Mouse (Mus musculus): ENCODE data around the gene Trip6. TPM values are rescaled to one million over a fixed set of nuclear protein-coding genes. Genes with fewer than 3 reads are reported as not detected.

Gene Trip6
- 46.4 and 47.9 TPM in 2 replicates for polyA plus RNA-seq (2015; fragmentation: Nextera tagmentation; extraction: Ambion mirVana)

DNA sequence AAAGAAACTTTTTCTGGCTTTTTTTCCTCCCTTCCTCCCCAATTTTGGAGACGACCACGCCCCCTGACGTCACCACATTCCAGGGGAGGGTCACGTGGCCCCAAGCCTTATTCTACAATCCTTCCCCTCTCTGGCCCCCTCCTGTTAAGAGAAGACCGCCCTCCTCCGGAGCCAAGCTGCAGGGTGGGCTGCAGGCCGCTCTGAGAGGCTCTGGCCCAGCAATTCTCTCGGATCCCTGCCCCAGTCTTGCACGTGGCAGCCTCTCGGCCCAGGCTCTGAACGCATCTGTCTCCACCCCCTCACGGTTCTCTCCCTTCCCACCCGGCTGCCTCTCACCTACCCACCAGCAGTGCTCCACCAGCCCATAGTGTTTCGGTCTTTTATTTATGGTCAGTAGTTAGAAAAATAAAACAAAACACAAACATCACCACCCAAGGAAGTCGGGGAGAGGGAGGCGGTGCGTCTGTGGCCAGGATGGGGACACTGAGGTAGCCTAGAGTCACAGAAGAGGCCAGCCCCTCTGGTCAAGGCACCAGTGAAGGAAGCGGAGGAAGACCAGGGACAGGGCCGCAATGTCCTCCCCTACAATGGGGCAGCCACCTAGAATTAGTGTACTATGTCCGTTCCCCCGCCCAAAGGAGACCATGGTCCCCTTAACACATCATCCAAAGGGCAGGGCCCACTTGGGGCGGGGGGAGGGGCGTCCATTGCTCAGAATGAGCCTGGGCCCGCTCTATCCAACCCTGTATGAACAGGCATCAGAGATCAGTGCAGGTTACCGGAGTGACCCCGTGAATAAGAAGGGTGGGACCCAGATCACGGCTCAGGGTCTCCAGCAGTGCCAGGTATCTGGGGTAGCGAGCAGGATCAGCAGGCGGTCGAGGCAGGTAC is at the start of gene Trip6:
Gene Trip6, minus strand, starts transcription at position 212 of the 891 bp plus-strand sequence.
- H3K4me3 ChIP-seq (ENCODE audit: low read depth, low read length), result peak within 1 kb of the TSS; percentile 59
- 18% methylated on average over 29 of the region's 30 CpGs for WGBS
- H3K9me3 ChIP-seq (ENCODE audit: control insufficient read depth, low read length), result no peaks in the 10 kb centered on the region
- H3K4me1 ChIP-seq (replicated peaks; ENCODE audit: control insufficient read depth, insufficient read depth), result peaks cover 16% of the 10 kb centered on the region
- no peaks in the 10 kb centered on the region for H3K27me3 ChIP-seq (ENCODE audit: control insufficient read depth, insufficient read depth, low read length)
- TF ChIP-seq CTCF (IDR thresholded peaks at IDR 0.05; ENCODE audit: low read depth), result peak; percentile 62
- TF ChIP-seq EP300 (optimal IDR thresholded peaks at IDR 0.05), result no peak
- DNase-seq (ENCODE audit: low spot score), result peak; percentile 85
- H3K9ac ChIP-seq (ENCODE audit: low read length), result peak within 1 kb of the TSS; percentile 75
- H3K27ac ChIP-seq (replicated peaks), result peak within 1 kb of the TSS; percentile 92
- peak; percentile 87 for ATAC-seq (ENCODE audit: low FRiP score, low TSS enrichment)
- H3K36me3 ChIP-seq (ENCODE audit: control insufficient read depth, insufficient read depth, low read length), result 0 out of 2 replicates have a peak, but pooled peaks cover 8% of the 10 kb centered on the region
- peak within 1 kb of the TSS; percentile 88 for H3K4me2 ChIP-seq (replicated peaks; ENCODE audit: low read depth)

DNA sequence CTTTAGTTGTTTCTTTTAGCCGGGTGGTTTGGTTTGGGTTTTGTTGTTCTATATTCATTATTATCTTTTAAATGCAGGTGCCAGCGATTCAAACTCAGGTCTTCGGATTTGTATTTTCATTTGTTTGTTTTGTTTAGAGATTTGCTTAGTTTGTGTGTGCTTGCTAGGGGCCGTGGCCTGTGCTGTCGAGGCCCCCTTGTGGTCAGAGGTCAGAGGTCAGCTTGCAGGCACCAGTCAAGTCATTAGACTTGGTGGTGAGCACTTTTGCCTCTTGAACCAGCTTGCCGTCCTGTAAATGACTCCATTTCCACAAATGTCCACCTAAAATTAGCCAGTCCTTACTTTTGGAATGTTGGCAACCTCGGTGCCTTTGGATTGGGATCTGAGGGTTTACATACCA is 44.2 kb upstream of the Trip6 start:
- WGBS, result 28% methylated on average over 7 of the region's 7 CpGs
- no peak for ATAC-seq (ENCODE audit: low FRiP score, low TSS enrichment)
- no peak for DNase-seq (ENCODE audit: low spot score)
- Histone ChIP-seq H3K9ac (ENCODE audit: low read length) (no peak overlapping the region), H3K4me3 (ENCODE audit: low read depth, low read length) (no peak overlapping the region), H3K4me2 (replicated peaks; ENCODE audit: low read depth) (no peak overlapping the region), H3K9me3 (ENCODE audit: control insufficient read depth, low read length) (no peaks in the 10 kb centered on the region), H3K4me1 (replicated peaks; ENCODE audit: control insufficient read depth, insufficient read depth) (no peaks in the 10 kb centered on the region), H3K27ac (replicated peaks) (no peak overlapping the region), H3K27me3 (ENCODE audit: control insufficient read depth, insufficient read depth, low read length) (no peaks in the 10 kb centered on the region), H3K36me3 (ENCODE audit: control insufficient read depth, insufficient read depth, low read length) (peaks cover 46% of the 10 kb centered on the region)
- TF ChIP-seq CTCF (IDR thresholded peaks at IDR 0.05; ENCODE audit: low read depth), result 0 out of 2 replicates have a peak, but pooled peaks have one; percentile 24
- no peak for TF ChIP-seq EP300 (optimal IDR thresholded peaks at IDR 0.05)

DNA sequence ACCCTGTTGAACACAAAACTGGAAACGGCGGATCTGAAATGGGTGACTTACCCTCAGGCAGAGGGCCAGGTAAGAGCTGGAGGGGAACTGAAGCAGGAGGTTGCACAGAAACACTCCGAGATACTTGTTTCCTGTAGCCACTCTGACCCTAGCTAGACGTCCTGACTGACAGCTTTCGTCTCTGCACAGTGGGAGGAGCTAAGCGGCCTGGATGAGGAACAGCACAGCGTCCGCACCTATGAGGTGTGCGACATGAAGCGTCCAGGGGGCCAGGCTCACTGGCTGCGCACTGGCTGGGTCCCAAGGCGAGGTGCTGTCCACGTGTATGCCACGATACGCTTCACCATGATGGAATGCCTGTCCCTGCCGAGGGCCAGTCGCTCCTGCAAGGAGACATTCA is 39.9 kb upstream of the Trip6 start:
- no peaks in the 10 kb centered on the region for H3K9me3 ChIP-seq (ENCODE audit: control insufficient read depth, low read length)
- peaks cover 16% of the 10 kb centered on the region for H3K36me3 ChIP-seq (ENCODE audit: control insufficient read depth, insufficient read depth, low read length)
- ATAC-seq (ENCODE audit: low FRiP score, low TSS enrichment) (no peak), DNase-seq (ENCODE audit: low spot score) (no peak)
- 77% methylated on average over 17 of the region's 17 CpGs for whole genome bisulfite sequencing
- no peaks in the 10 kb centered on the region for H3K27me3 ChIP-seq (ENCODE audit: control insufficient read depth, insufficient read depth, low read length)
- no peak overlapping the region for H3K27ac ChIP-seq (replicated peaks)
- TF ChIP-seq EP300 (optimal IDR thresholded peaks at IDR 0.05) (no peak), CTCF (IDR thresholded peaks at IDR 0.05; ENCODE audit: low read depth) (no peak)
- H3K4me3 ChIP-seq (ENCODE audit: low read depth, low read length), result no peak overlapping the region
- H3K4me2 ChIP-seq (replicated peaks; ENCODE audit: low read depth), result no peak overlapping the region
- no peak overlapping the region for H3K9ac ChIP-seq (ENCODE audit: low read length)
- H3K4me1 ChIP-seq (replicated peaks; ENCODE audit: control insufficient read depth, insufficient read depth), result peaks cover 5% of the 10 kb centered on the region; the same call in 1 of the 2 replicates

DNA sequence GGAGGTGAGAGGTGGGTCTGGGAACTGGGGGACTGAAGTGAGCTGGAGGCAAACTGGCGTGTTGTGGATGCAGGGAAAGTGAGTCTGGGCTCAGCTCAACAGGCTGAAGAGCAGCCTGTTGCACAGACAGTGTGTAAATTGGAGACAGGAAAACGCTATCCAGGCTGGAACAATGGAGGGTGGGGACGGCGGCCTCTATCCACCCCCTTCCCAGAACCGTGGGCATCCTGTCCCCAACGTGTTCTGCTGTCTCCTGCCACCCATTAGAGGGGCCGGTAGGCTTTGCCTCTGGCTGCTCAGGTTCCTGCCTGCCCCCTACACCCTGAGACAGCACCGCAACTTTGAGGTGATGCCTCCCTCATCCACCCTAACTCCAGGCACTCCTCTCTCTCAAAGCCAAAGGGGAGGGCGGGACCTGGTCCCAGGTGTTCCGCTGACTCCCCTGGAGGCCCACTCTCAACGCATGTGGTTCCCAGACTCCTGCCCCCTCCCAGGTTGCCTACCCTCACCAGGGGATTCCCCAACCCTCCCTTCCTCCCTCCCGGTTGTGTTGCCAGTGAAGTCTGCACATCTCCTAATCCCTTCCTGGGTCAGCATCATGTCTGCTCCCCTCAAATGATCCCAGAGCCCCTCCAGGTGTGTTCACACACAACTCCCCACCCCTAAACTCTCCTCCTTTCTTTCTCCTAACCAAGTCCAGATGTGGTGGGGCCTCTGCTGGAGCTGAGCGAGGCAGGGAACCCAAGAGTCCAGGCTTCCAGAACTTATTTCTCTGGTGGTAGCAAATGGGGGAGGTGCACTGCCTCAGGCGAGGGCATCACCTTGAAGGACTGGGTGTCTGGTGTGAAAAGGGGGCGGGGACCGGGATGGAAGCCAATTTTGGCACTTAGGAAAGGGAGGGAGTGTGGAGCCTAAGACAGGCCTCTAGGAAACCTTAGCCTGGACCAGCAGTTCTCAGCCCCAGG is 38.1 kb upstream of the Trip6 start:
- no peak for ATAC-seq (ENCODE audit: low FRiP score, low TSS enrichment)
- Histone ChIP-seq H3K27ac (replicated peaks) (peak overlapping the region; percentile 96), H3K36me3 (ENCODE audit: control insufficient read depth, insufficient read depth, low read length) (peaks cover 11% of the 10 kb centered on the region), H3K9me3 (ENCODE audit: control insufficient read depth, low read length) (no peaks in the 10 kb centered on the region), H3K27me3 (ENCODE audit: control insufficient read depth, insufficient read depth, low read length) (no peaks in the 10 kb centered on the region), H3K4me2 (replicated peaks; ENCODE audit: low read depth) (peak overlapping the region; percentile 91), H3K4me3 (ENCODE audit: low read depth, low read length) (peak overlapping the region; percentile 81), H3K4me1 (replicated peaks; ENCODE audit: control insufficient read depth, insufficient read depth) (peaks cover 5% of the 10 kb centered on the region; the same call in 1 of the 2 replicates), H3K9ac (ENCODE audit: low read length) (peak overlapping the region; percentile 88)
- TF ChIP-seq CTCF (IDR thresholded peaks at IDR 0.05; ENCODE audit: low read depth) (no peak), EP300 (optimal IDR thresholded peaks at IDR 0.05) (no peak)
- WGBS, result 13% methylated on average over 16 of the region's 16 CpGs
- DNase-seq (ENCODE audit: low spot score), result peak; percentile 46

DNA sequence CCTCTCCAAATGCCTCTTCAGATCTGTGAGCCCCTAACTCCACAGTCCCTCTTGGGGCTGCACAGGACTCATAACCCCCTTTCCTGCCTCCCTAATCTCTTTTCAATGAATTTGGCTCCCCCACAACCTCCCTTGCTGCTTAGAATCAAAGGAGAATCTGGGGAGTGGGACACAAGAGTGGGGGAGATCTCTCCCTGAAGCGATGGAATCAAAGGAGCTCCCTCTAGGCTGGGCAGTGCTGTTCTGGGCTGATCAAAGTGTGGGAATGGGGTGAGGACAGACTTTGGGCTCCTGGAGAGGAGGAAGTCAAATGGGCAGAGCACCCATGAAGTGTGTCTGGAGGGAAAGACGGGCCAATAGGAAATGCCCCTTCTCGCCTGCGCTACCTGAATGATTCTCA is 37.2 kb upstream of the Trip6 start:
- Histone ChIP-seq H3K4me1 (replicated peaks; ENCODE audit: control insufficient read depth, insufficient read depth) (peaks cover 5% of the 10 kb centered on the region; the same call in 1 of the 2 replicates), H3K9ac (ENCODE audit: low read length) (peak overlapping the region; percentile 88), H3K9me3 (ENCODE audit: control insufficient read depth, low read length) (no peaks in the 10 kb centered on the region), H3K36me3 (ENCODE audit: control insufficient read depth, insufficient read depth, low read length) (peaks cover 10% of the 10 kb centered on the region), H3K4me2 (replicated peaks; ENCODE audit: low read depth) (peak overlapping the region; percentile 91), H3K27me3 (ENCODE audit: control insufficient read depth, insufficient read depth, low read length) (no peaks in the 10 kb centered on the region), H3K27ac (replicated peaks) (peak overlapping the region; percentile 96), H3K4me3 (ENCODE audit: low read depth, low read length) (peak overlapping the region; percentile 81)
- ATAC-seq (ENCODE audit: low FRiP score, low TSS enrichment), result no peak
- TF ChIP-seq CTCF (IDR thresholded peaks at IDR 0.05; ENCODE audit: low read depth), result no peak
- 12% methylated on average over 4 of the region's 4 CpGs for WGBS
- DNase-seq (ENCODE audit: low spot score), result no peak

All from stomach, postnatal 0 days (tissue).